Mouse (Mus musculus) common myeloid progenitor, adult 5-6 weeks (primary cell): Measurements from ENCODE around the gene Pde5a. TPM values are rescaled to one million over a fixed set of nuclear protein-coding genes. Genes with fewer than 3 reads are reported as not detected.

Experiments
- ATAC-seq: replicated peaks from 2 replicates; pipeline ENCODE4 v1.8.0; 2016; ENCODE audit warnings: low read depth, mild to moderate bottlenecking, moderate TSS enrichment, inconsistent platforms; ENCODE audit not compliant: poor library complexity, severe bottlenecking
- total RNA-seq: library from RNA; stranded (forward); fragments of 200-1000, 187-1606 nt; gene quantifications from 2 replicates; pipeline ENCODE4 v1.2.3, GENCODE M21; 2017

The Pde5a gene
- total RNA-seq, 1 experiment from 2014 or later = 10.1 TPM

DNA sequence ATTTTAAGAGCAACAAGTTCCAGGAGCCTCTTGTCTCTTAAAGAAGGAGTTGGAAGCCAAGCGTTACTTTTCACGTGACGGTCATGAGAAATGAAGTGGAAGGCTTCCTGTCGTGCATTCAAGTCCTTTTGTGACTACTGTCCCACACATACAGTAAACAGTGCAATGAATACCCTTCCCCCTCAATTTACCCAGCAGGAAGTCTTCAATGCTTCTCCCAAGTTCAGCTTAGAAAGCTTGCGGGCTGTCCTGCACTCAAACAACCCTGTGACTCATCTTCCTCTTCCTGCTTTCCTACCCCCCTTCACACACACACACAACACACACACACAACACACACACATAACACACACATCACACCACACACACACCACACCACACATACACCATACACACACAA lies 105.8 kb downstream of the Pde5a start:
- ATAC-seq = no peak

DNA sequence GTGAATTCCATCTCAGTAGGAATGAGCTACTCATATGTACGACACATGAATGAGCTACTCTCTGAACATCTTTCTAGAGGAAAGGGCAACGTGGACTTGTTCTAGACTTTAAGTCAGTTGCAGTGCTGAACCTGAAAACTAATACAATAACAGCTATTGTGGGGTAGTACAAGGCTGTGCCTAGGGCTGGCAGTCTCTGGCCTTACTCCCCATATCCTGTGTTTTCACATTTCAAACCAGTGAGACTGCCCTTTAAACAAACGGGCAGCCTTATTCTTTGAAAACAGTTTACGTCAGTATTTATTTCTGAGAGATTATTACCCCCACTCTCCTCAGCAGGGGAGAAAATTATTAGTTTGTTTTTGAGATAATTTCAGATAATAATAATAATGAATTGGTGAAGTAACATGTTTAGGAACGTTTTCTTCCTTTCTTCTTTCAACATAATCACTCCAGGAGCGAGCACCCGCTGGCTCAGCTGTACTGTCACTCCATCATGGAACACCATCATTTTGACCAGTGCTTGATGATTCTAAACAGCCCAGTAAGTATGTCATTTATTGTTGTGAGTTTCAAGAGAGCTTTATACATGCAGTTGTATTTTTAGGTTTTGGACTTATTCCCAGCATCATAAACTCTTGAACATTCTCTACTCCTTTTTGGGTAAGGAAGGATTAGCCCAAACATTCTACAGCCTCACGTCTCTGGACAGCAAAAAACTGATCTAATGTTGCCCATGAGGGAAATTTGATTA lies 106.5 kb downstream of the Pde5a start:
- ATAC-seq = no peak

DNA sequence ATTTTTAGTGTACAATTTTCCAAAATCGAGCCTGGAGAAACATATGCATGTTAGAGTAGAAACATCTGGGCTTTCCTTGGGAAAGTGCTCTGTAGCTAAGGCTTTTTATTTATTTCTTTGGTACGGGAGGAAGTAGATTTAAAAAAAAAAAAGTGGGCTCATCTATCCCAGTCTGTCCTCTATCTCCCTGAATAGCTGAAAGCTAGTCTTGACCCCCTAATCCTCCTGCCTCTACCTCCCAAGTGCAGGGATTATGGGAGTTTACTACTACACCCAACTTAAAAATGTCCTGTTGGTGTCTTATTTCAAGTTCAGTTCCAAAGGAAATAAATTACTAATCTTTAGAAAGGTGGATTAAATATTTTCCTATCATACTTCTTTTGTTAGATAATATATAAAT lies 108.9 kb downstream of the Pde5a start:
- no peak for ATAC-seq

DNA sequence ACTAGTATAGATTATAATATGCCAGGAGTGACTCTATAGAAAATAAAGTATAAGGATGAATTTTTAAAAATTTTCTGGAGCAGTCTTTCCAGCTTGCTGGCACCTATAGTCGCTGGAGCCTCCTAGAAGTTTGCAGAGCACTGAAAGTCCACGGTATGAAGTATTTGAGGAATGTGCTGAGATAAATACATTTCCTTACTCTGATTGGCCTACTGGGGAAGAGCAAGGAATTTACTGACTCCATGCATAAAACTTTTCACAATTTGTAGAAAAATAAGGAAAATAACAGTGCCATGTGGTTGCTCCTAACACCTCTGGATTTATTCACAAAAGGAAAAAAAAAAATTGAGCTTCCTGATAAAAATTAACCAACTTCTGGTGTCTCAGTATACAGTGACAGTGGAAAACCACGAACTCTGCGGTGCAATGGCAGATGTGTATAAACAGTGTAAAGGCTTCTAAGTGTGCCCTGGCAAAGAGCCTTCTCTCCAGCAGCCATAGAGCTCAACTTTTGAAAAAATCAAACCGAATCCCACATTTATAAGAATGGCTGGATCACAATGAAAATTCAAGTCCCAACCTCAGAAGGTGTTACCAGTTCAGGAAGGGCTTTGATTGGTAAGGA lies 119.8 kb downstream of the Pde5a start:
- no peak for ATAC-seq

DNA sequence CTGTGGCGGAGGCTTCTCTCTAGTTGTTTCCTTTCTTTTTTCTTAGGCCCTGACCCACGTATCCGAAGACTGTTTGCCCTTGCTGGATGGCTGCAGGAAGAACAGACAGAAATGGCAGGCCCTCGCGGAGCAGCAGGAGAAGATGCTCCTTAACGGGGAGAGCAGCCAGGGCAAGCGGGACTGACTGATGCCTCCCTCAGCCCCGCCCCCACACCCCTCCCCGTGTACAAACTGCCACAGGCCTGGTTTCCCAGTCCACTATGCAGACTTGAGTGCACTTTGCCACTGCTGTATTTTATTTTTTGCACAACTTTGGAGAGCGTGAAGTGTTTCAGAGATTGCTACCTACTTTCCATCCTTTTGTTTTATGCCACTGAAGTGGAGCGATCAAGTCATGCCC lies 126.4 kb downstream of the Pde5a start:
- no peak for ATAC-seq

DNA sequence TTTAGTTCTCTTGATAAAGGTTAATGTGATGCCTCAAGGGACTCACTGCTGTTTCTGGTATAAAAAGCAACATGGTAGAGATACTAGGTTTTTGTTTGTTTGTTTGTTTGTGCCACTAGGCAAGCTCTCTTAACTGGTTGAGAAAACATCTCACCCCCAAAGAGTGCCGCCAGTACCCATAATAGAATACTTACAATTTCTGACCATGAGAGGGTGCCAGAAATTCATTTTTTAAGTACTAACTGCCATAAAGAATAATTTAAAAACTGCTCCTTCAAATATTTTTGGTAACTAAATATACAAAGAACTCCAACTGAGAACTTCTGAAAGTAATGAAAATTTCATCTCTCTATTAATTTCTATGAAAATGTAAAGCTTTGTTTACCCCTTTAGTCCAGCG lies 131.1 kb downstream of the Pde5a start:
- no peak for ATAC-seq

DNA sequence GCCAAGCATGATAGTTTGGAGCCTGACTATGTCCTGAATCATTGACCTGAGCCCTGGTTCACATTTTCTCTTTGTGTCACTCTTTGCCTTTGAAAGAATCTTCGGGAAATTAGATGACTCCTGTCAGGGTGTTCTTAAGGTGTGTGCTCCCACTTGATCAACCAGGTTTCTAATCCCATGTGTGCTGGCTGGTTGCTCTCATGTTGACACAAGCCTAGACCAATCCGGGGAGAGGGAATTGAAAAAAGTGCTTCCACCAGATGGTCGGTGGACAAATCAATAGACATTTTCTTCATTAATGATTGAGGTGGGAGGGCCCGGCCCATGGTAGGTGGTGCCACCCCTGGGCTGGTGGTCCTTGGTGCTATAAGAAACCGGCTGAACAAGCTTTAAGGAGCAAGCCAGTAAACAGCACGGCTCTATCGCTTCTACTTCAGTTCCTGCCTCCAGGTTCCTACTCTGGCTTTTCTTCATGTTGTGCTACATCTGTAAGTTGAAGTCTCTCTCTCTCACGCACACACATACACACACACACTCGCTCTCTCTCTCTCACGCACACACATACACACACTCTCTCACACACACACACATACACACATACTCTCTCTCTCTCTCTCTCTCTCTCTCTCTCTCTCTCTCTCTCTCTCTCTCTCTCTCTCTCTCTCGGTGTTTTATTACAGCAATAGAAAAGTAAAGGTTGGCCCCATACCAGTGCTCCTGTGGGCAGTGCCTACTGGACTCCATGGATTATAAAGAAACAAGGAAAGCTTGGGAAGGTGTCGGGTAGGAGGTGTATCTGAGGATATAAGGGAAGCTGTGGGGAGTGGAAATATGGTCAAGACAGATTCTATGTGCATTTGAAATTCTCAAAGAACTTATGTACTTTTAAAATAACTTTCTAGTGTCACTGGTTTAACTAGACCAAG lies 132.1 kb downstream of the Pde5a start:
- ATAC-seq = no peak

DNA sequence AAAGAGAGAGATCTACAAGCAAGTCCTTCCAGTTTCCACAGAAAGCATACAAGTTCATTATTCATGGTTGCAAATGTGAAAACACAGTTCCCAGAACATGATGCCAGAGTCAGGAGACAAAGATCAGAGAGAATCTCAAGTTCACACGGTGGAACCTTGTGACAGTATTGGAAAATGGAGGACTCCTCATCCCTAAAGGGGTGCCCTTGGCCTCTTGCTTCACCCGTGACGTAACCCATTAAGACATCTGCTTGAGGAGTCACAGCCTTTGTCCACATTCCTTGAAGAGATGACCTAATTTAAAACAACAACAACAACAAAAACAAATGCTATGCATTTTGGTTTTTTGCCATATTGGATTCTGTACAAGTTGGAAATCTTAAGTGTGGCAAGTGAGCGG lies 136.3 kb downstream of the Pde5a start:
- no peak for ATAC-seq

DNA sequence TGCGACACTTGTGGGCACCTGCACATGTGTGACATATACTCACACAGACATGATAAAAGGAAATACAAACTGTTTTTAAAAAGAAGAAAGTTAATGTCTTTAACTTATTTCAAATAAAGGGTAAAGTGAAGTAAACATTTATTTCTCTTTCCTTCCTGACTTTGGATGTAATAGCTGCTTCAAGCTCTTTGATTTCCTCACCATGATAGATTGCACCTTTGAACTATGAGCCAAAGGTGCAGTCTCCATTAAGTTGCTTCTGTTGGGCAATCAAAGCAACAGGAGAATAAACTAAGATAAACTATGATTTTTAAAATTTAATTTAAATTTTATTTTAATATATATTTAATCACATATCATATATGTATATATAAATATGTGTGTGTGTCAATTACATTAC lies 139.5 kb downstream of the Pde5a start:
- no peak for ATAC-seq

DNA sequence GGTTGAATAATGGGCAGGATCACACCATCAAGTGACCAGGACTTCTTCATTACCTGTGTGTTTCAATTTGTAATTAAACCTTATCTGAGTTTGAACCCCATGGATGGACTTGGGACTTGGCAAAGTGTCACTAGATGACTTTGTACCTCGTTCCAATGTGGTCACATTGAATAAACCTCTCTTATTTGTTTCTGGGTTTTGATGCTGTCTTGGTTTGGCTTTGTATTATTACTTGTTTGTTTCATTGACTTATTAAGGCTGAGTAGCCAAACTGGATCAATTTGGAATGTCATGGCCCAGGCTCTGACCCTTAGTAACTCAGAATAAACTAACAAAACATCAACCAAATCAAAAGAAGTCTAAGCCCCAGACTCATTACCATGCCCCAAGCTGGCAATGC lies 142.8 kb downstream of the Pde5a start:
- no peak for ATAC-seq

DNA sequence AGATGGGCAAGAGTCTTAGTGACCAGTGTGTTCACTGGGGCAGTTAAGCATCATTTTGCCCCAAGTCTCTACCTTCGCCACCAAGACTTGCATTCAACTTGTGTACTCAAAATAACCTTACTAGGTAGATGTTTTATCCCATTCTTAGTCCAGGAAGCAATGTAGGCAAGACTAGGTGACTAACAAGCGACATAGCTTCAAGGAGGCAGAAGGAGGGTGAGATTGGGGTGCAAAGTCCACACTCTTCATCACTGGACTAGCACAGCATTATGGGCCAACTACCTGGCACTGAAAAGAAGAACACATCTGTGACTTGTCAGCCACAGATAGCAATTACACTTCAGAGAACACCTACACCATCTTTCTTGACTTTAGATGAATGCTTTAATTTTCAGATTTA lies 148.1 kb downstream of the Pde5a start:
- no peak for ATAC-seq

DNA sequence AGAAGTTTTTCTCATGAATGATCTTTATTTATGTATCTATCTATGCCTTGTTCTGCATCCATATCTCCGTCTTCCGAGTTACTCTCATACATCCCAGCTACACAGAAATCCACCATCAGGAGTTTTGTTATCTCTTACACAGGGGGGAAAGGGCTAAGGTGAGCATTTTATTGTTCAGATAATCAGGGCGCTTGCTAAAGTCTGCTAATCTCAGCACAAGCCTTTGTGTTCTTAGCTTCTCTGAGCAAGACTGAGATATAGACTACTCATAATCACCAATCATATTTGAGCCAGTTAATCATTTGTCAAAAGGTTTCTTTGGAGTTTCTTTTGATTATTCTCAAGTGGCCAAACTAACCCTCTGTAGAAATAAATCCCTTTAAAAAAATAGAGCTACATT lies 148.8 kb downstream of the Pde5a start:
- no peak for ATAC-seq

DNA sequence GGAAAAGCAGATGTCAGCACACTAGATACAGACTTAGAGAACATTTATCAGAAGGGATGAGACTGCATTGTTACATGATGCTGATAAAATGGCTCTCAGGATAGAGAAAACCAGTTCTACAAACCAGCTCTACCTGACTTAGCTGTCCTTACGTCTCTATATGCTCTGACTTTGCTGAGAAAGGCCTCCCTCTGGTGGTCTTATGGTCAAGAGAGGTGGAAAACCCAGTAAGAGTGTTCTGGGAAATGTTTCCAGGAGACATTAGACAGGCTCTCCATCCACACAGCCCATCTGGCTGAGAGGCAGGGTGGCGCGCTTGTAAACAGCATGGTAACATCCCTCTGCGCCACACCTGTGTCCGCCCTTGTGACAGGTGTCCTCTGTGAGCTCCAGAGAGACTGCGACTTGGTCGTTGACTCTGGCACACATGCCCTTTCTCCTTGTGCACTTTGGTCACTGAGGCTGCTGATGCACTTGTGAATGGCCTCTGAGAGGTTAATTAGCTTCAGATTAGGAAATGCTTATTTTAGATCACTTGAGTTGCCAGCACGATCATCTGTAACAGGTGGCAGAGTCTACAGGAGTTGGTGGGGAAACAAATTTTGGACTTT lies 150.1 kb downstream of the Pde5a start:
- ATAC-seq = no peak

DNA sequence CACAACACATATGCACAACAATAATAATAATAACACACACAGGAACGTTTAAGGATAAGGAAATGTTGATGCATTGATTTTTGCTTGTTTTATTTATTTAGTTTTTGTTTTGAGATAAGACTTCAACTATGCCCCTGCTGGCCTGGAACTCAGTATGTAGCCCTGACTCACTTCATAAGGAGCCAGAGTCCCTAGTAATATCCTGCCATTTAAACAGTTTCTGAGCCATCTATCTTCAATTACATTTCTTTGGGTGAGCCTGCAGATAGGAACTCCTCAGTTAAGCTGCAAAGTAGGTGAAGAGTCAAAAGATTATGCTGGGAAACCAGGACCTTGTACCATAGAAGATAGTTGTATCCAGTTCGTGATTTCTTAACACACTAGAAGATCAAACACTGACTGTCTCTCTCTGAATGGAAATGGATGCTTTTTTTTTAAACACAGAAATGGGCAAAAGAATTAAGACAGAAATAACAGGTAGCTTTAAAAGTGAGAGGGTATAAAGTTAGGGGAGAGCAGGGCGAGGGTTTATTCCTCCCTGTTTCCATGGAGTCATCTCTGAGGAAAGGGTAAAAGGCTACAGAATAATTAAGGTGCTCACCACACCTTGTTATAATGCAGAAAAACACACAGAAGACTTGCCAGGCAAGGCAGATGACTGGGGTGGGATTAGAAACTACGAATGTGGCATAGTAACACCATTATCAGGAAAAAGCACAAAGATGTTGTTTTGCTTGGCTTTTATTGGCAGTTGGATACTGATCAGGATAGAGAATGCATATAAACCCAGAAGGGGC lies 159.0 kb downstream of the Pde5a start:
- no peak for ATAC-seq

DNA sequence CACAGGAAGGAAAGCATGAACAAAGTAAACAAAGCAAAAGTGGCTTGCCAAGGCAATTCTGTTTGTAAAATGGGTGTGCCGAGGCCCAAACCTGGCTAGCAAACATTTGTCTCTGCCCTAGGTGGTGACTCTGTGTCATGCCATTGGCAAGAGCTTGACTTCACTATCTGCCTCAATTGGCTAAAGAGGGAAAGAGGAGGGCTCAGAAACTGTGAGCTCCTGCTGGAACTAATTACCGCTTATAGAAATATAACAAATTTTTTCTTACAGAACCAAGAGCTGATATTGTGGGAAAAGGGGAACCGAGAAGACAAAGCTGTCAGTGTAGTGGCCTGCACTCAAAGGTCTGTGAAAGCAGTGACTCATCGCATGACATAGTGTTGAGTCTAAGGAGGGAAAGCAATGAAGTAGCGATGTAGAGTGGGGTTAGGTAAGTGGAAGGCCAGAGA lies 159.6 kb downstream of the Pde5a start:
- ATAC-seq = peak; percentile 58

DNA sequence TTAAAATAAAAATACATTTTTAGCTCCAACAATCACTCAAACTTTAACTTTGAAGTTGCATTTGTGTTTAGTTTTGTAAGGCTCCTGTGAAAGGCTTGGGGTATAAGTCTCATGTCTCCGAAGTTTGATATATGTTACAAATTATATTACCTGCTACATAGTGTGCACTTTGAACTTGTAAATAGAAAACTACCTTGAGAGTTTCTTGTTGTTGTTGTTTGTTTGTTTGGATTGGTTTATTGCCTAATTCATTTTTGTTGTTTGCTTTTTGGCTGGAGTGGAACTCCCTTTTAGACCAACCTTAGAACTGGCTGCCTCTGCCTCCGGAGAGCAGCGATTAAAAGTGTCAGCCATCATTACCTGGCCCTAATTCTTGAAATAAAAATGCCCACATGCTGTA lies 166.0 kb downstream of the Pde5a start, which contains the start of gene Fabp2:
Fabp2 (plus strand) TSS at position 301 of the 400 bp plus-strand sequence.
- ATAC-seq = no peak

DNA sequence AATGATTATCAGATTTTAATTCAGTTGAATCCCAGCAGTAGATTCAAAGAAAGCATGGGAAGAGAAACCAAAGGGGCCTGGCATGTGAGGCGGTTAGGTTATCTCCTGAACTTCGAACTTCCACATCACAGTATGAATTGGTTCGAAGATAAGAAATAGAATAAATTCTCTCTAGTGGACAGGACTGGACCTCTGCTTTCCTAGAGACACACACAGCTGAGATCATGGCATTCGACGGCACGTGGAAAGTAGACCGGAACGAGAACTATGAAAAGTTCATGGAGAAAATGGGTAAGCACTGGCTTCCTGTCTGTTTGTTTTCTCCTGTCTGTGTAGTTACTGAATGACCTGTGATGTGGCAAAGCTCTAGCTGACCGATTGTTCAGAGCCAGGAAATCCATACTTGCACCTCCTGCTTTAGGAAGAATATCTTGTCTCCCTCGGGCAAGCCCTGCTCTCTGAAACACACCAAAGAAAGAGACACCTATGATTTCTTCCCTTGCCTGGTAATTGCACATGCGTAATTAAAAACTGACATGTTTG lies 166.5 kb downstream of the Pde5a start:
- no peak for ATAC-seq

DNA sequence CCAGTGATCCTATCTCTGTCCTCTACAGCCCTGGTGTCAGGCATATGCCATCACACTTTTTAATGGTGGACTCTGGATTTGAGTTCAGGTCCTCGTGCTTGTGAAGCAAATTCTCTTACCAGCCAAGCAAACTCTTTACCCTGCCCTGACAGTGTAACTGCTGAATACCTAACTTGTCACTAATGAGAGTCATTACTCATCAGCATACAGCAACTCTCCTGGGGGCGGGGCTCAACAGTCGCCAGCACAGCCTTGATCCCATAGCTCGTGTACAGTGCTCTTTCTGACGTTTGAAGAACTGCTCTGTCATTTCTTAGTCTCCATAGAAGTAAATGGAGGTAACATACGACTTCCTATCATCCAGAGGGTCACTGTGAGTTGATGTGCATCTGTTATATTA lies 169.5 kb downstream of the Pde5a start:
- ATAC-seq = no peak

DNA sequence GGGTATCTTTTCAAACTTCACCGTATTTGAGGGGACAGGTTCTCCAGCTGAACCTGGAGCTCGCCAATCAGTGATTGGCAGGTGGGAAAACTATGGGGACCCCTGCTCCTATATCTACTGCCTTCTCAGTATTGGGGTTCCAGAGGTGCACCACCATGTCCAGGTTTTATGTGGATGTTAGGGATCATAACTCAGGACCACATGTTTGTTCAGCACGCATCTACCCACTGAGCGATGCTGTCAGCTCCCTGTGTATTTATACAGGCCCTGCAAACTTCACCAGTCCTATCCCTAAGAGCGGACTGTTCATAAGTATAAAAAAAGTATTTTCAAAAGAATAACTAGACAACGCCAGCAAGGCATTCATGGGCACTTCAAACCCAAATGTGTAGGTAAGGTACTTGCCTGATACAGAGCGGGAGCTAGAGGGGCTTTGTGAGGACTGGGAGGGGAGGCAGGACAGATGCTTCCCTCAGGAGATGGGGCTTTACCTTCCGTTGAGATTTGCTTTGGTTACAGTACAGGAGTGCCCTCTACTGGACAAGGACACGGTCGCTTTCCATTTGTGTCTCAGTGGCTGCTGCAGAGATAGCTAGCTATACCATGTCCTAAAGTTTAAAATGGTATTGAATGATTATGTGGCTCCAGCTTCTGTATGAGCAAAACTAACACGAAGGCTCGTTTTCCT lies 175.1 kb downstream of the Pde5a start:
- peak; percentile 98 for ATAC-seq
